Mouse (Mus musculus): Measurements from ENCODE around the gene Dcun1d4. TPM values are rescaled to one million over a fixed set of nuclear protein-coding genes. Genes with fewer than 3 reads are reported as not detected.
"Not testable (repeated sequence)": the region's sequence is repeated elsewhere in the genome, so short reads cannot be mapped to it uniquely, and the experiment has no call there.

The Dcun1d4 gene
- polyA plus RNA-seq, 1 experiment from 2014 or later, result 65.0 TPM

GRCm38 (mm10) chr5:73578131-73578530 is 97.3 kb downstream of the Dcun1d4 start:
- Histone ChIP-seq H3K27me3 (ENCODE audit: control insufficient read depth, insufficient read depth, low read length) (no peaks in the 10 kb centered on the region), H3K9me3 (ENCODE audit: control insufficient read depth, low read length) (no peaks in the 10 kb centered on the region), H3K4me3 (ENCODE audit: low read depth, low read length) (no peak overlapping the region), H3K36me3 (ENCODE audit: control insufficient read depth, insufficient read depth, low read length) (no peaks in the 10 kb centered on the region), H3K27ac (ENCODE audit: low read depth, low read length) (no peak overlapping the region), H3K9ac (ENCODE audit: low read length) (no peak overlapping the region), H3K4me2 (ENCODE audit: low read depth, low read length, severe bottlenecking) (no peak overlapping the region), H3K4me1 (replicated peaks; ENCODE audit: control insufficient read depth, insufficient read depth, low read length) (no peaks in the 10 kb centered on the region; the same call in 1 of the 2 replicates)
- 82% methylated on average over 3 of the region's 3 CpGs for WGBS
- DNase-seq (ENCODE audit: low spot score), result no peak
- no peak for ATAC-seq (replicated peaks; ENCODE audit: low FRiP score)

DNA sequence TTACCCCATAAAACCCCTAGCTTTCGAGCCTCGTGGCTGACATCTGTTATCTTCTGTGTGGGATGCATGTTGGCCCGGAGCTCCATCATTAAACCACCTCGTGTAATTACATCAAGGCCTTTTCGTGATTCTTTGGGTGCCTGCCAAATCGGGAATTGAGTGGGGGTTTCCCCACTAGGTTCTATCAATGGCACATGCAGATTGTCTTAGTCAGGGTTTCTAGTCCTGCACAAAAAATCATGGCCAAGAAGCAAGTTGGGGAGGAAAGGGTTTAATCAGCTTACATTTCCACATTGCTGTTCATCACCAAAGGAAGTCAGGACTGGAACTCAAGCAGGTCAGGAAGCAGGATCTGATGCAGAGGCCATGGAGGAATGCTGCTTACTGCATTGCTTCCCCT is 103.2 kb downstream of the Dcun1d4 start:
- H3K4me2 ChIP-seq (ENCODE audit: low read depth, low read length, severe bottlenecking); H3K9me3 ChIP-seq (ENCODE audit: control insufficient read depth, low read length); DNase-seq (ENCODE audit: low spot score); H3K9ac ChIP-seq (ENCODE audit: low read length); H3K4me1 ChIP-seq (replicated peaks; ENCODE audit: control insufficient read depth, insufficient read depth, low read length); H3K27me3 ChIP-seq (ENCODE audit: control insufficient read depth, insufficient read depth, low read length); H3K36me3 ChIP-seq (ENCODE audit: control insufficient read depth, insufficient read depth, low read length); H3K27ac ChIP-seq (ENCODE audit: low read depth, low read length); ATAC-seq (replicated peaks; ENCODE audit: low FRiP score); H3K4me3 ChIP-seq (ENCODE audit: low read depth, low read length): not testable (repeated sequence)
- WGBS, result 85% methylated on average over 6 of the region's 6 CpGs

DNA sequence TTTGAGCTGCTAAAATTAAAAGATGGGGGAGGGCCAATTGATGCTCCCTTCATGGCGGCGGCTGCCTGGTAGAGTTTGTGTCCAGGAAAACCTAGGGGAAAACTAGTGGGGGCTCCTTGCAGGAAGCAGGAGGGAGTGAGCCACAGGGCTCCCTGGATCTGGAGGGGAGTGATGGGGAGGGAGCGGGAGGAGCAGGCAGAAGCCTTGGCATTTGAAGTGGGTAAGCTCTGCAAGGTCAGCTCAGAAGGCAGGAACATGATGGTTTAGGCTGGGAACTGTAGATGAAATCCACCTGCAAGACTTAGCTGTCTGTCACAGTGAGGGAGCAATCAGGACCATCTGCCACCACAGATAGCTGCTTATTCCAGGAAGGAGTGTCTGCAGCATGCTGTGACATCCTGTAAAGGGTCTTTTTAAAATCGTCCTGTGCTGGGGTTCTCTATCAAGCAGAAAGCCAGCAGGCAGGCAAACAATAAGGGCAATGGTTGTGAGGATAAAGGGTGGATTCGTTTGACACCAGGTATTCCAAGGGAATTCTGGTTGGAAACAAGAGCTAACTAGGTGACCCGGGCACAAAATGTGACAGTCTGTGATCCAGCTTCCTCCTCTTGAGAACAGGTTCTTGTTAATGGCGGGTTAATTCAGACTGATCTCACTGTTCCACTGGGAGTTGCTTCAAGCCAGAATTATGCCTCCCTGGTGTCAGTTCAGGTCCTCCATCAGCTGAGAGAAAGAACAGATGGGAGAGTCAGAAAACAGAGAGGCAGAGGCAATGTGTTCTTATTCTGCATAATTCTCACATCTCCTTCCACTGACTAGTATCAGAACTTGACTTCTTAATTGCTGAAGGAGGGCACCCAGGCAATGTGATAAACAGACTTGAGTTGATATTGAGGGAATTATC is 104.7 kb downstream of the Dcun1d4 start:
- no peak overlapping the region for H3K4me3 ChIP-seq (ENCODE audit: low read depth, low read length)
- H3K27ac ChIP-seq (ENCODE audit: low read depth, low read length), result peak overlapping the region; percentile 37; the same call in 1 of the 2 replicates
- no peak overlapping the region for H3K9ac ChIP-seq (ENCODE audit: low read length)
- no peaks in the 10 kb centered on the region for H3K9me3 ChIP-seq (ENCODE audit: control insufficient read depth, low read length)
- H3K4me2 ChIP-seq (ENCODE audit: low read depth, low read length, severe bottlenecking), result no peak overlapping the region
- H3K27me3 ChIP-seq (ENCODE audit: control insufficient read depth, insufficient read depth, low read length), result no peaks in the 10 kb centered on the region
- DNase-seq (ENCODE audit: low spot score), result no peak
- H3K4me1 ChIP-seq (replicated peaks; ENCODE audit: control insufficient read depth, insufficient read depth, low read length), result peaks cover 3% of the 10 kb centered on the region; the same call in 1 of the 2 replicates
- no peak for ATAC-seq (replicated peaks; ENCODE audit: low FRiP score)
- H3K36me3 ChIP-seq (ENCODE audit: control insufficient read depth, insufficient read depth, low read length), result no peaks in the 10 kb centered on the region
- WGBS, result 38% methylated on average over 7 of the region's 7 CpGs

DNA sequence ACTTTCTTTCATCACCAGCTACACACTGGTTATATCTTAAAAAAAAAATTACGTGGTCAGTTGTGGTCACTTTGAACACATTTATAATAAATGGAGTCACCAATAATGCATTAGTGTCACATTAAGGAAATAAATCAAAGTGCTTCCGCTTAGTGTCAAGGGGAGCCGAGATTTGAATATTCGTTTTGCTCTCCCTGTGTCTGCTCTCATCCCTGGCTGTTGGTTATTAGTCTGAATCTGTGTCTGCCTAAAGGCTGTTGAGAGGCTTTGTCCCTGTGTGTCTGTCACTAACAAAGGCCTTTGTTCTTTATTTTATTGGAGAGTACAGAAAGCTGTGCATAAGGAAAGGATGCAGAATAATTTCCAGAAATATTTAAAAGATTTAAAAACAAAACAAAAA is 105.8 kb downstream of the Dcun1d4 start:
- Histone ChIP-seq H3K4me2 (ENCODE audit: low read depth, low read length, severe bottlenecking) (no peak overlapping the region), H3K27ac (ENCODE audit: low read depth, low read length) (no peak overlapping the region), H3K4me3 (ENCODE audit: low read depth, low read length) (no peak overlapping the region), H3K9me3 (ENCODE audit: control insufficient read depth, low read length) (no peaks in the 10 kb centered on the region), H3K27me3 (ENCODE audit: control insufficient read depth, insufficient read depth, low read length) (no peaks in the 10 kb centered on the region), H3K36me3 (ENCODE audit: control insufficient read depth, insufficient read depth, low read length) (no peaks in the 10 kb centered on the region), H3K9ac (ENCODE audit: low read length) (no peak overlapping the region), H3K4me1 (replicated peaks; ENCODE audit: control insufficient read depth, insufficient read depth, low read length) (peaks cover 3% of the 10 kb centered on the region; the same call in 1 of the 2 replicates)
- no peak for ATAC-seq (replicated peaks; ENCODE audit: low FRiP score)
- DNase-seq (ENCODE audit: low spot score), result no peak
- WGBS, result 76% methylated on average over 4 of the region's 4 CpGs

DNA sequence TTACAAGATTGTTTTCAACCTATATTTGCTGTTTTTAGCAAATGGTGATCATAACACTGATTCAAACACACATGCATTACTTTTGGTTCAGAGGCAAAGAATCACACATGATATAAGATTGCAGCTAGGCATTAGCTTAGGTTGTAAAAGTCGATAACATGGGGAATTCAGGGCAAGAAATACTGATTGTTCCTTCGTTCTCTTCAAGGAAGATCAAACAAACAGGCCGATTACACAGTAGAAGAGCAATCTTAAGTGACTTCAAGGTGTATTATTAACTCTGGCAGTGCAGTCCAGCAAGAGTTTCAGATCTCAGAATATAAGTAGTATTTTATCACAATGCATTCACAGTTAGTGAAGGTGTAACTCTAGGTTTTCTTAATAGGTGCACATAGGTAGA is 106.3 kb downstream of the Dcun1d4 start:
- H3K27ac ChIP-seq (ENCODE audit: low read depth, low read length), result no peak overlapping the region
- H3K36me3 ChIP-seq (ENCODE audit: control insufficient read depth, insufficient read depth, low read length), result no peaks in the 10 kb centered on the region
- no peaks in the 10 kb centered on the region for H3K9me3 ChIP-seq (ENCODE audit: control insufficient read depth, low read length)
- H3K4me1 ChIP-seq (replicated peaks; ENCODE audit: control insufficient read depth, insufficient read depth, low read length), result peaks cover 3% of the 10 kb centered on the region; the same call in 1 of the 2 replicates
- no peak for DNase-seq (ENCODE audit: low spot score)
- no peak overlapping the region for H3K4me2 ChIP-seq (ENCODE audit: low read depth, low read length, severe bottlenecking)
- no peak overlapping the region for H3K4me3 ChIP-seq (ENCODE audit: low read depth, low read length)
- WGBS, result 80% methylated on average over 3 of the region's 3 CpGs
- no peak for ATAC-seq (replicated peaks; ENCODE audit: low FRiP score)
- no peaks in the 10 kb centered on the region for H3K27me3 ChIP-seq (ENCODE audit: control insufficient read depth, insufficient read depth, low read length)
- H3K9ac ChIP-seq (ENCODE audit: low read length), result no peak overlapping the region

DNA sequence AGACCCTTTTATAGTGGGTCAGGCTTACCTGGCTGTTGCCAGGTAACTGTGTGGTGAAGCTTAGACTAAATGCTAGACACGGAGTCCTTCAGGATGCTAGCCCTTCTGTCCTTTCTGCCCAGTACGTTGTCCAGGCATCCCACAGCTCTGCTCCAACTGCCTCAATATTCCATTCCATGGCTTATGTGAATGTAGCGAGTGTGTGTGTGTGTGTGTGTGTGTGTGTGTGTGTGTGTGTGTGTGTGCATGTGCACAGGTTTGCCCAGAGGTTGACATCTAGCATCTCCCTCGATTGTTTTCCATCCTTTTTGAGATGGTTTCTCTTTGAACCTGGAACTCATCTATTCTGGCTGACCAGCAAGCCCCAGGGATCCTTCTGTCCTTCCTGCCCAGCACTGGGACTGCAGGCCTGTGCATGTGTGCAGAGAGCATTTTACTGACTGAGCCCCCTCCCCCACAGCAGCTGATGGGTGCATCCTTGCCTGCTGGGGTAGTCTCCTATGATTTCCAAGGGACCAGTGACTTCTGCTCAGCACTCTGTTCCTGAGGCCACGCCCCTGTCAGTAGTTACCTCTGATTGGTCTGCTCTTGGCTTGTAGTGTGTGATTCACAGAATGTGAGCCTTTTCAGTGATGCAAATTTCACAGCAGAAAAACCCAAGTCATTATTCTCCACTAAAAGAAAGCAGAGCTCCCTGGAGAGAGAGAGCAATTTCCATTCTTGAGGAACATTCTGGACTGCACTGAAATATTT is 118.3 kb downstream of the Dcun1d4 start:
- Histone ChIP-seq H3K27ac (ENCODE audit: low read depth, low read length) (no peak overlapping the region), H3K4me3 (ENCODE audit: low read depth, low read length) (no peak overlapping the region), H3K4me2 (ENCODE audit: low read depth, low read length, severe bottlenecking) (no peak overlapping the region), H3K27me3 (ENCODE audit: control insufficient read depth, insufficient read depth, low read length) (no peaks in the 10 kb centered on the region), H3K36me3 (ENCODE audit: control insufficient read depth, insufficient read depth, low read length) (no peaks in the 10 kb centered on the region), H3K9ac (ENCODE audit: low read length) (no peak overlapping the region), H3K4me1 (replicated peaks; ENCODE audit: control insufficient read depth, insufficient read depth, low read length) (peaks cover 4% of the 10 kb centered on the region; the same call in 1 of the 2 replicates), H3K9me3 (ENCODE audit: control insufficient read depth, low read length) (no peaks in the 10 kb centered on the region)
- no peak for DNase-seq (ENCODE audit: low spot score)
- WGBS, result 56% methylated on average over 5 of the region's 5 CpGs
- peak; percentile 71 for ATAC-seq (replicated peaks; ENCODE audit: low FRiP score)

GRCm38 (mm10) chr5:73599991-73600390 is 119.2 kb downstream of the Dcun1d4 start:
- no peak overlapping the region for H3K9ac ChIP-seq (ENCODE audit: low read length)
- H3K27me3 ChIP-seq (ENCODE audit: control insufficient read depth, insufficient read depth, low read length), result no peaks in the 10 kb centered on the region
- H3K36me3 ChIP-seq (ENCODE audit: control insufficient read depth, insufficient read depth, low read length), result no peaks in the 10 kb centered on the region
- H3K4me1 ChIP-seq (replicated peaks; ENCODE audit: control insufficient read depth, insufficient read depth, low read length), result peaks cover 4% of the 10 kb centered on the region; the same call in 1 of the 2 replicates
- no peak overlapping the region for H3K4me3 ChIP-seq (ENCODE audit: low read depth, low read length)
- H3K9me3 ChIP-seq (ENCODE audit: control insufficient read depth, low read length), result no peaks in the 10 kb centered on the region
- no peak for DNase-seq (ENCODE audit: low spot score)
- WGBS, result 84% methylated on average over 2 of the region's 2 CpGs
- ATAC-seq (replicated peaks; ENCODE audit: low FRiP score), result no peak
- no peak overlapping the region for H3K27ac ChIP-seq (ENCODE audit: low read depth, low read length)
- H3K4me2 ChIP-seq (ENCODE audit: low read depth, low read length, severe bottlenecking), result no peak overlapping the region

DNA sequence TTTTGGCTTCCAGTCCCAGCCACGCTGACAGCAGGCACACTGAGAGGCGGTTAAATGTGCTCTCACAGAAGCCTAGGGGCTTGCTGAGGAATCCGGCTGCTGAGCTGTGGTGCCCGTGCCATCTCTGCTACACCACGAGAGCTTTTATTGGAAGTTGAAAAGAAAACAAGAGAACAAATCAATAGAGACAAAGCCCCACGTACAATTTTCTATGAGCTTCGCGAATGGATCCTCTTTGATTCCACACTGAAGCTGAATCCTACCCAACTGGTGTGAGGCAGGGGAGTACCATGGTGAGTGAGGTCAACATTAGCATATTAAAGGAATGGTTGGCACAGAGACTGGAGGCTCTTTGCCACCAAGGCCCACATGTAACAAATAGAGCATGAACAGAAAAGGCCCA is 120.6 kb downstream of the Dcun1d4 start:
- Histone ChIP-seq H3K4me2 (ENCODE audit: low read depth, low read length, severe bottlenecking) (no peak overlapping the region), H3K36me3 (ENCODE audit: control insufficient read depth, insufficient read depth, low read length) (no peaks in the 10 kb centered on the region), H3K9ac (ENCODE audit: low read length) (no peak overlapping the region), H3K4me1 (replicated peaks; ENCODE audit: control insufficient read depth, insufficient read depth, low read length) (peaks cover 4% of the 10 kb centered on the region; the same call in 1 of the 2 replicates), H3K27me3 (ENCODE audit: control insufficient read depth, insufficient read depth, low read length) (no peaks in the 10 kb centered on the region), H3K4me3 (ENCODE audit: low read depth, low read length) (no peak overlapping the region), H3K27ac (ENCODE audit: low read depth, low read length) (no peak overlapping the region), H3K9me3 (ENCODE audit: control insufficient read depth, low read length) (no peaks in the 10 kb centered on the region)
- 61% methylated on average over 8 of the region's 8 CpGs for WGBS
- ATAC-seq (replicated peaks; ENCODE audit: low FRiP score) (no peak), DNase-seq (ENCODE audit: low spot score) (no peak)

Measured in forebrain, embryonic 11.5 days (tissue).